Mouse (Mus musculus): ENCODE measurements around the gene Ppp1r12c.
A peak's percentile ranks its signal among the peaks of the same experiment; 100 is the strongest.

Gene Ppp1r12c

DNA sequence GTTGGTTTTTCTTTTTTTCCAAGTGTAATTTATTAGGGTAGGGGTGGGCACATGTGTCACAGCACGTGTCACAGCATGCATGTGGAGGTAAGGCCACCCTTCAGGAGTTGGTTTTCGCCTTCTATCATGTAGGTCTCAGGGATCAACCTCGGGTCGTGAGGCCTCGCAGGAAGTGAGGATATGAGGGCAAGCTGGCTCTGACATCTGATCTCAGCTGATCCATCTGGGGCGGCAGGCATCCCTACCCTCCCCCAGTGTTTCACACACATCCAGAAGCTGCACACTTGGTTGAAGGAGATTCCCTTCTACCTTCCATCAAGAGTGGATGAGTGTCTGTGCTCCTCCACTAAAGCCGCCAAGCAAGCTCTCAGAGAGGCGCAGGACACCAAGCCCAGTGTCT, 69.5 kb downstream of the Ppp1r12c start:
- DNase-seq (ENCODE audit: low spot score in 2 of 2): no peak

DNA sequence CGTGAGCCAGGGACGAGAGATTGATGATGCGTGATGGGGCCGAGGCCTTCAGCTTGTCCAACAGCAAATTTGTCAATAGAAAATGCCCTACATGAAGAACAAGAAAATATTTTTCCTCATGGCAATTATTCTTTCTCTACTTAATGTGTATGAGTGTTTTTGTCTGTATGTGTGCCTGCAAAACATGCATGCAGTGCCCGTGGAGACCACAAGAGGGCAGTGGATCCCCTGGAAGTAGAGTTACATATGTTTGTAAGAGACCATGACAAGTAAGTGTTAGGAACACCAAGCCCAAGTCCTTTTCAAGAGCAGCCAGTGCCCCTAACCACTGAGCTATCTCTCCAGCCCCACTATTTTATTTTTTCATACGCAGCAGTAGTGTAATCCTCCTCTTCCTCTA, 69.9 kb downstream of the Ppp1r12c start:
- DNase-seq (ENCODE audit: low spot score in 2 of 2): peak; percentile 56 to 78

Measured in natural killer cell, adult 2 months (primary cell).